In the genomic region with DNA sequence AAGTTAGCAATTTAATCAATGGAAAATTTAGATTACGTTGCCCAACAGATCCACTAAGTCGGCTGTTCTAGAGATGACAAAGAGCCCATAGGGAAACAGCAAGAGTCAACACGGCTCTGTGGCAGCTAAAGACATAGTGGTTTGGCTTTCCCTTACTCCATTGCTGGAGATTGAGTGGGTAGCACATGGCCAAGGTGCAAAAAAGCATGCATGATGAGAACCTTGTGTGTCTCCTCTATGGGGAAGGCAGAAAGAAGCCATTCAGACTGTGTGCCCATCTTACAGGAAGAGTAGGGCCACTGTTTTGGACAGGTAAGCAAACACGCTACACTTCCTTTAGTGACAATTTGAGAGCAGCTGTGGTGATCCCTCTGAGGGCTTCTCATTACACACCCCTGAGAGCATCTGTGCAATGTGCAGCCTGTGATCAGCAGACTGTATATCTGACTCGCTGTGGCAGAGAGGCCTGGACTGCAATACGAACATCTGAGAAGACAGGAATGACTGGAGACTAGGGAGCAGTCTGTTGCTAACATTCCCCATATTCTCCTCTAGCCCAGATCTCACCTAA, we compare ENCODE assay signal across 26 mouse cellular contexts. TPM values are rescaled to one million over a fixed set of nuclear protein-coding genes. Genes with fewer than 3 reads are reported as not detected.
"Had no signal": no experiment of that assay in that cellular context is flagged by ENCODE, and none has a peak within 500 bp of the region (broad histone marks: within the 10 kb centered on the region; RNA-seq: fewer than 3 reads in every experiment).

No protein-coding gene starts in this region.

- H3K4me3 ChIP-seq: heart, adult 2 months; heart, embryonic 13.5 days; heart, embryonic 15.5 days; hindbrain, embryonic 13.5 days; hindbrain, embryonic 15.5 days; intestine, embryonic 15.5 days; layer of hippocampus, adult 2 months; limb, embryonic 13.5 days; limb, embryonic 15.5 days had no signal

- H3K4me1 ChIP-seq: hindbrain, embryonic 15.5 days; intestine, embryonic 15.5 days had no signal

- H3K27ac ChIP-seq: heart, adult 2 months; heart, embryonic 13.5 days; heart, embryonic 15.5 days; hindbrain, embryonic 13.5 days; hindbrain, embryonic 15.5 days; hindbrain, postnatal 0 days; intestine, embryonic 15.5 days; layer of hippocampus, adult 2 months; limb, embryonic 13.5 days; limb, embryonic 15.5 days had no signal

- DNase-seq: gastrocnemius, postnatal 14 days; gastrocnemius, postnatal 36 days; heart, adult 11 months; heart, adult 2 months; heart, postnatal 14 days; heart, postnatal 36 days; kidney, adult 18-20 months; kidney, adult 8-10 months; kidney, postnatal 10 days; kidney, postnatal 25 days; kidney, postnatal 4 days; layer of hippocampus, postnatal 36 days; left cerebral cortex, postnatal 4 days had no signal

- H3K27me3 ChIP-seq: heart, embryonic 13.5 days; heart, embryonic 15.5 days; hindbrain, embryonic 13.5 days; hindbrain, embryonic 15.5 days; intestine, embryonic 15.5 days; limb, embryonic 13.5 days; limb, embryonic 15.5 days had no signal

- H3K36me3 ChIP-seq: heart, embryonic 13.5 days; heart, embryonic 15.5 days; hindbrain, embryonic 13.5 days; hindbrain, embryonic 15.5 days; intestine, embryonic 15.5 days; limb, embryonic 13.5 days; limb, embryonic 15.5 days had no signal

RNA-seq across cellular contexts. Expression of a gene that starts 0.6 kb away (rescaled TPM):
- polyA plus RNA-seq: heart, embryonic 11.5 days; heart, embryonic 13.5 days; kidney, embryonic 14.5 days; limb, embryonic 11.5 days had no signal

RNA-seq across cellular contexts. Expression of a gene that starts 24.9 kb away (rescaled TPM):
- total RNA-seq: gastrocnemius, adult 8-10 months had no signal
